Mouse (Mus musculus) layer of hippocampus, adult 6 months (tissue): ENCODE measurements around the gene Zfp691. TPM values are rescaled to one million over a fixed set of nuclear protein-coding genes. Genes with fewer than 3 reads are reported as not detected.

ENCODE experiments used
- long read RNA-seq, 2 experiments: library from polyadenylated mRNA; unstranded; transcript quantifications; one replicate each; pipeline ENCODE4 v2.0.0; 2019 to 2020
- microRNA-seq: library from miRNA; unstranded; fragments of <30 nt; microRNA quantifications from one replicate; pipeline ENCODE4 v1.2.0, GENCODE M21; 2020
- polyA plus RNA-seq: library from polyadenylated mRNA; unstranded; fragments of <200 nt; fragmentation: Nextera tagmentation; gene quantifications from 2 replicates; pipeline ENCODE4 v1.2.3, GENCODE M21; 2021

Zfp691 gene
- polyA plus RNA-seq: 11.2 and 12.6 TPM in 2 replicates
- long read RNA-seq, experiment 1, partial matches to known transcripts: 0 of 24 reads
- long read RNA-seq, experiment 1, other reads (novel, unspliced or antisense): 24 of 24 reads
- long read RNA-seq, experiment 2, partial matches to known transcripts: 0 of 1 reads
- long read RNA-seq, experiment 2, other reads (novel, unspliced or antisense): 0 of 1 reads

DNA sequence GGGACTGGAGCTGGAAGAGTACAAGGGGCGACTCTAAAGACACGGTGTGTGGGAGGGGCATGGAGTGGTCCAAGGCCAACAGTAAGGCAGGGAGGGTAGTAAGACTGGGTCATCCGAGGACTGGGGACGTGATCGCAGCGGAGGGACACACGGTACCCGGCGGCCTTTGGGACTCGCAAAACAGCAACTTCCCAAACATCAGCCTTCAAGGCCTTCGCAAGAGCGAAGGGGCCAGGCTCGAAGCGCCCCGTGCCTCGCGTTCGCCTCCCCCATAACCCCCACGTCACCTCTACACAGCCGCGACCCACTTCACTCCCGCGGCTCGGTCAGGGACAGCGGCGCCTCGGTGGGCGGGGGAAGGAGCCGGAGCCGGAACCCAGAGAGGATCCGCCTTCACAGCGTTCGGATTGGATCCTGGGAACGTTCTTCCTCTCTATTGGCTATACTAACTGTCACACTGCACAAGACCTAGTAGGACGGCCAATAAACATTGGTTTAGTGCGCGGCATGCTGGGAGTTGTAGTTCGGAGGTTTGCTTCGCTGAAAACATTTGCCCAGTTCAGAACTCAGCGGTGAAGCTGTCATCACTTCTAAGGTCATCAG lies at the start of gene Zfp691:
Gene Zfp691 (minus strand): TSS at position 345 of the 603 bp plus-strand sequence.

DNA sequence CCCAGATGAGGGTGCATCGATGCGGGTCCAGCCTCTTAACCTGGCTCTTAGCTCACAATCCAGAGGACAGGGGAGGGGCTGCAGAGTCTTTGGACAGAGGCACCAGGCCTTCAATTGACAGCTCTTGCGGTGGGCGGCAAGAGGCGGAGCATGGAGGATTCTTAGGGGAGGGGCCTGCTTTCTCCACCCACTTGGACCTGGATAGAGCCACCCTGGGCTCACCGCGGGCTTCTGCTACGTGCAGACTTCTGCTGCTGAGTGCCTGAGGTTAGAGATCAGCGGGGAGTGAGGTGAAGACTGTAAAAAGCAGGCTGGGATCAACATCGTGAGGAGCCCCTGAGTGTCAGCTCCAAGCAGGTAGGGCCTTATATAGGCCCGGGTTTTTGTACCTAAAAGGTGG lies 44.2 kb upstream of the Zfp691 start, which contains the start of gene Tmem269:
Gene Tmem269 (minus strand): TSS at position 49 of the 400 bp plus-strand sequence.

DNA sequence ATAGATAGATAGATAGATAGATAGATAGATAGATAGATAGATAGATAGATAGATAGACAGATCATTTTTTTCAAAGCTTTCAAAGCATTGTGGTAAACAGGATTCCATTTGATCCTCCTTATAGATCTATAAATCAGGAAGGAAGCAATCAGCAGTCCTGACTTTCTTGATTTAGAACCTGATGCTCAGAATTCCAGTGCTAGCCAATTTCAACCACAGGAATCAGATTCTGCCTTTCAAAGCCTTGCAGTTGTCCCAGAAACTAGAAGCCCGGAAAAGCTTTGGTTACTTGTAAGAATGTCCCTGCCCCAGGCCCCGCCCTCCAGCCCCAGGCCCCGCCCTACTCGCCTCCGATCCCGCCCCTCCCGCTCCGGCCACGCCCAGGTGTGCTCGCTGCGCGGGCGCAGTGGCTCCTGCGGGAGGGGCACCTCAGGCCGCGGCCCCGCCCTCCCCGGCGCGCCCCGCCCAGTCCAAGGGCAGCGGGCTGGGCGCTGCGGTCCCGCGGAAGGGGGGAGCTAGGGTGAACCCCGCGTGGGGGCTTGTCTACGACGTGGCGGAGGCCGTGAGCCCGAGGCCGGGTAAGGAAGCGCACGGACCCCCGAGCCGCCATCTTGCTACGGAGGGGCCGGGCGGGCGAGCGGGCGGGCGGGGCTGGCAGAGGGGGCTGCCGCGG lies 21.1 kb upstream of the Zfp691 start, which contains the start of gene Svbp:
Gene Svbp (plus strand): TSS at position 398 of the 673 bp plus-strand sequence.

GRCm38 (mm10) chr4:119189864-119190263 lies 15.9 kb upstream of the Zfp691 start, which contains the start of gene Ermap:
Gene Ermap (minus strand): TSS chr4:119190011.

Small RNA genes lying within 50 kb of the gene (microRNA-seq; reads per million reads assigned to microRNA genes)
- gene Mir1957a: not detected

Other genes with a start within 250 kb of the Zfp691 start
- gene Olfr1328, start 235.6 kb downstream of the Zfp691 start, polyA plus RNA-seq: not detected in 2 replicates
- 0.05 TPM in 1 of 2 replicates, not detected in the other for gene Lao1, start 212.6 kb downstream of the Zfp691 start, polyA plus RNA-seq
- 18.5 and 19.3 TPM in 2 replicates for gene Slc2a1, start 65.5 kb downstream of the Zfp691 start, polyA plus RNA-seq
- 0.09 and 0.14 TPM in 2 replicates for gene Ermap, start 15.8 kb upstream of the Zfp691 start, polyA plus RNA-seq
- gene Svbp, start 21.1 kb upstream of the Zfp691 start, polyA plus RNA-seq: 79.2 and 79.8 TPM in 2 replicates
- gene Tmem269, start 44.0 kb upstream of the Zfp691 start, polyA plus RNA-seq: 0.35 and 0.48 TPM in 2 replicates
- gene AU022252, start 58.5 kb upstream of the Zfp691 start, polyA plus RNA-seq: 20.0 and 20.8 TPM in 2 replicates
- gene P3h1, start 58.7 kb upstream of the Zfp691 start, polyA plus RNA-seq: 2.9 and 4.8 TPM in 2 replicates
- 1.0 and 1.2 TPM in 2 replicates for gene Cldn19, start 81.2 kb upstream of the Zfp691 start, polyA plus RNA-seq
- gene Ybx1, start 120.4 kb upstream of the Zfp691 start, polyA plus RNA-seq: 74.6 and 93.9 TPM in 2 replicates
- 30.2 and 32.6 TPM in 2 replicates for gene Ppih, start 146.4 kb upstream of the Zfp691 start, polyA plus RNA-seq
- 12.6 and 14.4 TPM in 2 replicates for gene Ccdc30, start 241.3 kb upstream of the Zfp691 start, polyA plus RNA-seq
- gene Ppcs, start 248.2 kb upstream of the Zfp691 start, polyA plus RNA-seq: 15.0 and 19.0 TPM in 2 replicates
- gene Zmynd12, start 248.6 kb upstream of the Zfp691 start, polyA plus RNA-seq: 0.40 and 0.59 TPM in 2 replicates